Mouse (Mus musculus) heart, postnatal 25 days (tissue): Measurements from ENCODE around the gene 5730522E02Rik. TPM values are rescaled to one million over a fixed set of nuclear protein-coding genes. Genes with fewer than 3 reads are reported as not detected.

Experiments
- DNase-seq: peaks from one replicate; pipeline ENCODE4 v3.0.0; 2022; ENCODE audit warnings: low spot score
- intact Hi-C: fragments of 180-260 bp; cut with DNase I; formaldehyde crosslinking; loops from one replicate; pipeline ENCODE4 v1.15.1; 2025
- microRNA-seq: library from miRNA; unstranded; fragments of <30 nt; microRNA quantifications from one replicate; pipeline ENCODE4 v1.2.0, GENCODE M21; 2022
- total RNA-seq, 2 experiments: library from RNA; stranded (reverse); gene quantifications; 2 replicates each; pipeline ENCODE4 v1.2.3; 2021

The 5730522E02Rik gene
- total RNA-seq, 2 experiments from 2014 or later: not detected

GRCm38 (mm10) chr11:25573408-25574128 is 637.0 kb downstream of the 5730522E02Rik start:
- DNase-seq: no peak
- intact Hi-C loops: no loop called here

DNA sequence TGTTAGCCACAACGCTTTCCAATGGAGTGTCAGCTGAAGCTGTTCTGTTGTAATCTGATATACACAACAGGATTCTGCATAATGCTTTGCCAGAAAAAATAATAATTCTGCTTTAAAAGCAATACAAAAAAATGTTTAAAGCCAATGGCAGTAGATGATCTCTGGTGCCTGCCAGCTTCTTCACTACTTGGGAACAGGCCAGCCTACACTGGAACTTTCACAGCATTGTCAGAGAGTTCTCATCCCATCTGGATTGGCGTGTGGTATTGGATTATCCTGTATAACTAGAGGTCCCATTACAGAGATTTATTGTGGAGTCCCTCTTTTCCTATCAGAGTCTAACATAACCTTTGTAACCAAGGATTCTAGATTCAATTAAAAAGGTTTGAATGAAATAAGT is 639.2 kb downstream of the 5730522E02Rik start:
- intact Hi-C loops: no loop called here

More for the DNA sequence above, 639.2 kb downstream of the 5730522E02Rik start:
- DNase-seq: no peak

Small RNA genes lying within 50 kb of the gene (microRNA-seq; reads per million reads assigned to microRNA genes)
- gene Mir6372: not detected

Other genes with a start within 250 kb of the 5730522E02Rik start
- 1 to 10 TPM; 7.0 to 7.5 TPM for gene Fancl, start 175.4 kb upstream of the 5730522E02Rik start, total RNA-seq